Mouse (Mus musculus): ENCODE measurements around the gene C1ql4. TPM values are rescaled to one million over a fixed set of nuclear protein-coding genes. Genes with fewer than 3 reads are reported as not detected.

C1ql4 gene
- polyA plus RNA-seq, 1 experiment from 2014 or later = not detected

DNA sequence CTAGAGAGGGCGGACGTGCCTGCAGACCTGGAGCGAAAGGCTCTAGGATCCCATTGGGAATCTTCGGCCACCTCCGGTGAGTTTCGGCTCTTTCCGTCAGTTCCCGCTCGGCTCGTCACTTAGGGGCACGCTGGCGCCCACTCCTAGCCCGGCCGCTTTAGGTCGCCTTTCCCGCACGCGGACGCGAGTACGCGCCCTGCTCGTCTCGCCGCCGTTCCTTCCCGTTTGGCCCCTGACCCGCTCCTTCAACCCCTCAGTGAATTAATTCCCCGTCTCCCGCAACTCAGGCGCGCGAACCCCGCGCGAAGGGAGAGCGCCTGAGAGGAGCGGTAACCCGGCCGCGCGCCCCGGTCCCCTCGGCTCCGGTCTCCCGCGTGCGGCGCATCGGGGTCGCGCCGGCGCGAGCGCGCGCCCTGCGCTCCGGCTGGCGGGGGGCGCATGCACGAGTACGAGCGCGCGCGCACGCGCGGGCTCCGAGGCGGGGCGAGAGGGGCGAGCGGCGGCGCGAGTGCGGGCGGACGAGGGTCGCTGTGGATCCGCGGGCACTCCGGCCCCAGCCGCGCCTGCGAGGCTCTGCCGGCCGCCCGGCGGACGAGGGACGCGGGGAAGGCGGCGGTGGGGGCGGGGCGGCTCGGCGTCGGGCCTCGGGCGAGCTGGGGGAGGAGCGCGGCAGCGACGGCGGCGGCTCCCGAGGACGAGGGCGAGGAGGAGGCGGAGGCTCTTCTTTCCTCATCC lies 38.6 kb upstream of the C1ql4 start:
- H3K9me3 ChIP-seq (ENCODE audit: low read length) = no peaks in the 10 kb centered on the region
- peak overlapping the region; percentile 83 for H3K9ac ChIP-seq (replicated peaks; ENCODE audit: low read depth)
- DNase-seq (ENCODE audit: low spot score) (peak; percentile 85), ATAC-seq (peak; percentile 88)
- H3K4me2 ChIP-seq (replicated peaks; ENCODE audit: low read depth, low read length) = peak overlapping the region; percentile 85
- TF ChIP-seq EP300 (IDR thresholded peaks at IDR 0.05) (no peak), CTCF (IDR thresholded peaks at IDR 0.05) (no peak)
- H3K27me3 ChIP-seq (replicated peaks; ENCODE audit: insufficient read depth, low read length) = no peaks in the 10 kb centered on the region
- no peaks in the 10 kb centered on the region for H3K4me1 ChIP-seq (ENCODE audit: insufficient read depth, low read depth, low read length)
- H3K27ac ChIP-seq (ENCODE audit: low read length) = peak overlapping the region; percentile 89
- H3K36me3 ChIP-seq (ENCODE audit: insufficient read depth, low read length) = no peaks in the 10 kb centered on the region
- under 1% methylated on average over 53 of the region's 115 CpGs for WGBS
- H3K4me3 ChIP-seq (ENCODE audit: low read depth, low read length) = peak overlapping the region; percentile 88

DNA sequence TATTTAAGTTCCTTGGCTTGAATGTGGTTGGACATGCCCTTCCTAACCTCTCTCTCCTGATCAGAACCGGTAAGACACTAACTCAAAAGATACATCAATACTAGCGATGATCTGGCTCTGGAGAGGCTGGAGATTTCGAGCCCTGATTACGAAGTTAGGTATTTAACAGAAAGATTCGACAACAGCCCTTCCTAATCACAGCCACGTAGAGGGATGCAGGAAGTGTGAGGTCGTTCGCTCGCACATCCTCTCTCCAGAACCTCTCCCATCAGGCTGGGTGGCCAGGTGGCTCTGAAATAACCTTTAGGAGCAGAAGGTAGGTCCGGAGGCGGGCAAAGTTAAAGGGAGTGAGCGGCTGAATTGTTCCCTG lies 38.1 kb upstream of the C1ql4 start, which contains the start of gene Spats2:
TSS of gene Spats2 (plus strand) at position 206 of the 370 bp plus-strand sequence.
- Histone ChIP-seq H3K9ac (replicated peaks; ENCODE audit: low read depth) (peak within 1 kb of the TSS; percentile 83), H3K27ac (ENCODE audit: low read length) (peak within 1 kb of the TSS; percentile 89), H3K4me1 (ENCODE audit: insufficient read depth, low read depth, low read length) (no peaks in the 10 kb centered on the region), H3K4me3 (ENCODE audit: low read depth, low read length) (peak within 1 kb of the TSS; percentile 88), H3K27me3 (replicated peaks; ENCODE audit: insufficient read depth, low read length) (no peaks in the 10 kb centered on the region), H3K36me3 (ENCODE audit: insufficient read depth, low read length) (no peaks in the 10 kb centered on the region), H3K4me2 (replicated peaks; ENCODE audit: low read depth, low read length) (peak within 1 kb of the TSS; percentile 85), H3K9me3 (ENCODE audit: low read length) (no peaks in the 10 kb centered on the region)
- no peak for ATAC-seq
- TF ChIP-seq CTCF (IDR thresholded peaks at IDR 0.05) (no peak), EP300 (IDR thresholded peaks at IDR 0.05) (no peak)
- under 1% methylated on average over 12 of the region's 12 CpGs for WGBS
- DNase-seq (ENCODE audit: low spot score) = no peak

DNA sequence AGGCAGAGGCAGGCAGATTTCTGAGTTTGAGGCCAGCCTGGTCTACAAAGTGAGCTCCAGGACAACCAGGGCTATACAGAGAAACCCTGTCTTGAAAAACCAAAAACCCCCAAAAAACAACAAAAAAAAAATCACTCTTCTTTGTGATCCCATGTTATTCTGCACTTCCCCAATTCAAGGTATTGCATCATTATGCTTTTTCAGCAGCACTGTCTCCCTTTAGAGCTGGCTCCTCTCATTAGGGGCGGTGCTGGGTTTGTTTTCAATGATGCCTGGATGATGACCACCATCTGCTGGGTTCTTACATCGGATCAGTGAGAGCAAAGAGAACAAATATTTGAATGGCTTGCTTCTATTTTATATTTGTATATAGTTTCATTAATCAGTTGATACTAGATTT lies 35.0 kb upstream of the C1ql4 start:
- Histone ChIP-seq H3K27ac (ENCODE audit: low read length) (no peak overlapping the region), H3K4me3 (ENCODE audit: low read depth, low read length) (no peak overlapping the region), H3K4me2 (replicated peaks; ENCODE audit: low read depth, low read length) (no peak overlapping the region), H3K9me3 (ENCODE audit: low read length) (no peaks in the 10 kb centered on the region), H3K27me3 (replicated peaks; ENCODE audit: insufficient read depth, low read length) (no peaks in the 10 kb centered on the region), H3K4me1 (ENCODE audit: insufficient read depth, low read depth, low read length) (no peaks in the 10 kb centered on the region), H3K9ac (replicated peaks; ENCODE audit: low read depth) (no peak overlapping the region), H3K36me3 (ENCODE audit: insufficient read depth, low read length) (no peaks in the 10 kb centered on the region)
- peak; percentile 76 for DNase-seq (ENCODE audit: low spot score)
- no peak for TF ChIP-seq EP300 (IDR thresholded peaks at IDR 0.05)
- no peak for TF ChIP-seq CTCF (IDR thresholded peaks at IDR 0.05)
- no peak for ATAC-seq
- 58% methylated on average over 2 of the region's 2 CpGs for WGBS

DNA sequence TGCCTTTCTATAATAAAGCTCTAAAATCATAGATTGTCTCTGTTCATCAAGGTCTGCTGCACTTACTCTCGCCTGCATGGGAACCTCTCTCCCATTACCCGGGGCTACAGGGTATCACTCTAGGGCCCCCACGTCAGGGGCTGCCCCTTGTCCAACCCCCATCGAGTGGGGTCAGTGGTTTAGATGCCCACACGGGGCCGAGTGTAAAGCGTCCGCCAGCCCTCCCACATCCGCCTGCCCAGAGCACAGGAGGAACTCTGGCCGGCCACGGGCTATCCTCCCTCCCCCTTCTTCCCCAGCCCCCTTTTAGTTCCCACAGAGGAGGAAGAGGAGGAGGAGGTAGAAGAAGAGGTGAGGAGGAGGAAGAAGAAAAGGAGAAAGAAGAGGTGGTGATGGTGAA lies 33.2 kb upstream of the C1ql4 start:
- Histone ChIP-seq H3K4me2 (replicated peaks; ENCODE audit: low read depth, low read length) (no peak overlapping the region), H3K9me3 (ENCODE audit: low read length) (no peaks in the 10 kb centered on the region), H3K36me3 (ENCODE audit: insufficient read depth, low read length) (no peaks in the 10 kb centered on the region), H3K4me3 (ENCODE audit: low read depth, low read length) (no peak overlapping the region), H3K27ac (ENCODE audit: low read length) (no peak overlapping the region), H3K4me1 (ENCODE audit: insufficient read depth, low read depth, low read length) (no peaks in the 10 kb centered on the region), H3K9ac (replicated peaks; ENCODE audit: low read depth) (no peak overlapping the region), H3K27me3 (replicated peaks; ENCODE audit: insufficient read depth, low read length) (no peaks in the 10 kb centered on the region)
- TF ChIP-seq CTCF (IDR thresholded peaks at IDR 0.05) = no peak
- no peak for TF ChIP-seq EP300 (IDR thresholded peaks at IDR 0.05)
- DNase-seq (ENCODE audit: low spot score) = no peak
- 14% methylated on average over 11 of the region's 11 CpGs for WGBS
- ATAC-seq = no peak

DNA sequence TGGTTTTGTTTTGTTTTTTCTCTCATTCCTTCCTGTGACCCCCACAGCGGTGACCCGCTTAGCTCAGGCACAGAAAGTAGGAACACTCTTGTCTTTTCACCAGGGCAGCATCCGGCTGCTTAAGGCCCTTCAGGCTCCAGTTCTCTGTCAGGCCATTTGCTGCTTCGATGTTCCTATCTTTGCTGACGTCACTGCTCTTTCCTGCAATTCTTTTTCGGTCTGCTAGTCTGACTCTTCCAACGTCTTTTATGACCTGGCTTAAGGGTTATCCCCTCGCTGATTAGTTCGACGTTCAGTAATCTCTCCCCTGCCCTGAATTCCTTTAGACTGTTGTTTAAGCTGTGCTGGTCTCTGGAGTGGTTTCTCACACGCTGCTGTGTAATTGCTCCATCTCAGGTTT lies 28.9 kb upstream of the C1ql4 start:
- H3K4me2 ChIP-seq (replicated peaks; ENCODE audit: low read depth, low read length) = no peak overlapping the region

DNA sequence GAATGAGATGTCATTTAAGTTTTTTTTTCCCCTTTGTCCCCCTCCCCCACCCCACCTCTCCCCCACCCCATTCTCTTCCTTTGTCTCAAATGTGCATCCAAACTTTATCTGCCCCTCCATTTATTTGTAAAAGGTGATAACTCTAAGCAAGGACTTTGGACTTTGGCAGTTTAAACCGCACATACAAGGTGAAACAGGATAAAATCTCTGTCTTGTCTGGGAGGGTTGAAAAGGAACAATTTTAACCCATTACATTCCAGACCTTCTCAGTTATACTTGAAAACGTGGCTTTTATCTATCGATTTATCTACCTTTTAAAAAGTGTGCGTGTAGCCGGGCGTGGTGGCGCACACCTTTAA lies 27.4 kb upstream of the C1ql4 start:
- Histone ChIP-seq H3K4me2 (replicated peaks; ENCODE audit: low read depth, low read length) (no peak overlapping the region), H3K27me3 (replicated peaks; ENCODE audit: insufficient read depth, low read length) (no peaks in the 10 kb centered on the region), H3K9me3 (ENCODE audit: low read length) (no peaks in the 10 kb centered on the region), H3K9ac (replicated peaks; ENCODE audit: low read depth) (no peak overlapping the region), H3K4me3 (ENCODE audit: low read depth, low read length) (no peak overlapping the region), H3K4me1 (ENCODE audit: insufficient read depth, low read depth, low read length) (no peaks in the 10 kb centered on the region), H3K36me3 (ENCODE audit: insufficient read depth, low read length) (no peaks in the 10 kb centered on the region), H3K27ac (ENCODE audit: low read length) (no peak overlapping the region)
- ATAC-seq (no peak), DNase-seq (ENCODE audit: low spot score) (no peak)
- WGBS = 77% methylated on average over 7 of the region's 7 CpGs
- TF ChIP-seq EP300 (IDR thresholded peaks at IDR 0.05) = no peak
- TF ChIP-seq CTCF (IDR thresholded peaks at IDR 0.05) = no peak

More for the DNA sequence above, 28.9 kb upstream of the C1ql4 start:
- no peak overlapping the region for H3K27ac ChIP-seq (ENCODE audit: low read length)
- H3K36me3 ChIP-seq (ENCODE audit: insufficient read depth, low read length) = no peaks in the 10 kb centered on the region
- no peaks in the 10 kb centered on the region for H3K27me3 ChIP-seq (replicated peaks; ENCODE audit: insufficient read depth, low read length)
- DNase-seq (ENCODE audit: low spot score) (no peak), ATAC-seq (peak; percentile 43; the same call in 1 of the 2 replicates)
- no peak overlapping the region for H3K9ac ChIP-seq (replicated peaks; ENCODE audit: low read depth)
- no peaks in the 10 kb centered on the region for H3K9me3 ChIP-seq (ENCODE audit: low read length)
- H3K4me1 ChIP-seq (ENCODE audit: insufficient read depth, low read depth, low read length) = no peaks in the 10 kb centered on the region
- WGBS = 44% methylated on average over 11 of the region's 11 CpGs
- TF ChIP-seq EP300 (IDR thresholded peaks at IDR 0.05) = no peak
- TF ChIP-seq CTCF (IDR thresholded peaks at IDR 0.05) = no peak
- H3K4me3 ChIP-seq (ENCODE audit: low read depth, low read length) = no peak overlapping the region

Measured in lung, postnatal 0 days (tissue).